Mouse (Mus musculus) heart, embryonic 11.5 days (tissue): ENCODE results near the gene Apoa1. TPM values are rescaled to one million over a fixed set of nuclear protein-coding genes. Genes with fewer than 3 reads are reported as not detected.

Source experiments
- ATAC-seq: fragments of 200-750 bp; cut with Nextera tagmentation; replicated peaks from 2 replicates; pipeline ENCODE4 v1.8.0; 2017; ENCODE audit warnings: moderate library complexity; ENCODE audit not compliant: insufficient number of reproducible peaks, low FRiP score, low TSS enrichment
- H3K27ac ChIP-seq: fragments of 300-500 bp; sonication (generic); 2 replicates; pipeline ENCODE4 v1.5.1; 2014; ENCODE audit warnings: mild to moderate bottlenecking, low read depth, low read length
- H3K27me3 ChIP-seq: fragments of 300-500 bp; sonication (generic); 2 replicates; pipeline ENCODE4 v1.6.1; 2014; ENCODE audit warnings: mild to moderate bottlenecking, low read length, mixed read lengths; ENCODE audit not compliant: control insufficient read depth, insufficient read depth
- H3K36me3 ChIP-seq: fragments of 300-500 bp; sonication (generic); 2 replicates; pipeline ENCODE4 v1.6.1; 2014; ENCODE audit warnings: mild to moderate bottlenecking, low read length, moderate library complexity, mixed read lengths; ENCODE audit not compliant: control insufficient read depth, insufficient read depth
- H3K4me1 ChIP-seq: fragments of 300-500 bp; sonication (generic); 2 replicates; pipeline ENCODE4 v1.6.1; 2014; ENCODE audit warnings: low read length; ENCODE audit not compliant: control insufficient read depth, insufficient read depth
- H3K4me2 ChIP-seq: fragments of 300-500 bp; sonication (generic); 2 replicates; pipeline ENCODE4 v1.6.1; 2014; ENCODE audit warnings: mild to moderate bottlenecking, moderate library complexity
- H3K4me3 ChIP-seq: fragments of 300-500 bp; sonication (generic); 2 replicates; pipeline ENCODE4 v1.5.1; 2014; ENCODE audit warnings: low read depth, low read length
- H3K9ac ChIP-seq: fragments of 300-500 bp; sonication (generic); 2 replicates; pipeline ENCODE4 v1.6.1; 2014; ENCODE audit warnings: mild to moderate bottlenecking, low read depth, low read length, moderate library complexity
- H3K9me3 ChIP-seq: fragments of 300-500 bp; sonication (generic); replicated peaks from 2 replicates; pipeline ENCODE4 v1.6.1; 2016; ENCODE audit warnings: low read length; ENCODE audit not compliant: control insufficient read depth
- WGBS: fragments of 180-500 bp; shearing (Covaris S2); extraction: QIAGEN DNeasy Blood & Tissue Kit; methylation state at CpG from one replicate; pipeline ENCODE4 v1.1.7; 2014; ENCODE audit not compliant: insufficient replicate concordance; 5-methylcytosine and 5-hydroxymethylcytosine counted together
- polyA plus RNA-seq: library from polyadenylated mRNA; unstranded; fragments of >200 nt; fragmentation: Nextera tagmentation; extraction: Ambion mirVana; gene quantifications from 2 replicates; pipeline ENCODE4 v1.2.1, GENCODE M21; 2014

Gene Apoa1
- polyA plus RNA-seq, 1 experiment from 2014 or later = 29.6 TPM

GRCm38 (mm10) chr9:46223090-46223489, 5.3 kb upstream of the Apoa1 start:
- no peaks in the 10 kb centered on the region for H3K9me3 ChIP-seq
- H3K4me1 ChIP-seq = no peaks in the 10 kb centered on the region
- 74% methylated on average over 6 of the region's 6 CpGs for WGBS
- H3K4me3 ChIP-seq = no peak overlapping the region
- ATAC-seq = no peak
- no peak overlapping the region for H3K9ac ChIP-seq
- no peak overlapping the region for H3K27ac ChIP-seq
- H3K36me3 ChIP-seq = peaks cover 13% of the 10 kb centered on the region
- no peak overlapping the region for H3K4me2 ChIP-seq
- no peaks in the 10 kb centered on the region for H3K27me3 ChIP-seq

GRCm38 (mm10) chr9:46224101-46224500, 4.3 kb upstream of the Apoa1 start:
- no peak overlapping the region for H3K4me2 ChIP-seq
- no peak for ATAC-seq
- WGBS = 81% methylated on average over 3 of the region's 3 CpGs

GRCm38 (mm10) chr9:46224945-46225660, 3.3 kb upstream of the Apoa1 start:
- 57% methylated on average over 5 of the region's 5 CpGs for WGBS
- no peak for ATAC-seq
- H3K4me2 ChIP-seq = no peak overlapping the region
- no peaks in the 10 kb centered on the region for H3K27me3 ChIP-seq
- H3K36me3 ChIP-seq = peaks cover 13% of the 10 kb centered on the region
- no peak overlapping the region for H3K9ac ChIP-seq
- no peak overlapping the region for H3K27ac ChIP-seq
- H3K4me1 ChIP-seq = peaks cover 2% of the 10 kb centered on the region; the same call in 1 of the 2 replicates
- H3K4me3 ChIP-seq = no peak overlapping the region
- no peaks in the 10 kb centered on the region for H3K9me3 ChIP-seq

More at GRCm38 (mm10) chr9:46224101-46224500, 4.3 kb upstream of the Apoa1 start:
- no peak overlapping the region for H3K4me3 ChIP-seq
- no peak overlapping the region for H3K27ac ChIP-seq
- H3K4me1 ChIP-seq = no peaks in the 10 kb centered on the region
- H3K9ac ChIP-seq = no peak overlapping the region
- no peaks in the 10 kb centered on the region for H3K9me3 ChIP-seq
- H3K27me3 ChIP-seq = no peaks in the 10 kb centered on the region
- peaks cover 13% of the 10 kb centered on the region for H3K36me3 ChIP-seq

GRCm38 (mm10) chr9:46227064-46227614, 1.2 kb upstream of the Apoa1 start:
- ATAC-seq = no peak
- WGBS = 58% methylated on average over 3 of the region's 3 CpGs
- Histone ChIP-seq H3K4me2 (no peak overlapping the region), H3K36me3 (no peaks in the 10 kb centered on the region), H3K9me3 (no peaks in the 10 kb centered on the region), H3K27me3 (peaks cover 5% of the 10 kb centered on the region; the same call in 1 of the 2 replicates), H3K27ac (no peak overlapping the region), H3K4me3 (no peak overlapping the region), H3K9ac (no peak overlapping the region), H3K4me1 (peaks cover 5% of the 10 kb centered on the region; the same call in 1 of the 2 replicates)

- H3K4me3 ChIP-seq = peak overlapping the region; percentile 51
- peaks cover 5% of the 10 kb centered on the region; the same call in 1 of the 2 replicates for H3K27me3 ChIP-seq
- H3K4me2 ChIP-seq = peak overlapping the region; percentile 93
- peaks cover 5% of the 10 kb centered on the region; the same call in 1 of the 2 replicates for H3K4me1 ChIP-seq
- no peaks in the 10 kb centered on the region for H3K9me3 ChIP-seq
- 14% methylated on average over 37 of the region's 37 CpGs for WGBS
- H3K9ac ChIP-seq = peak overlapping the region; percentile 74
- H3K36me3 ChIP-seq = no peaks in the 10 kb centered on the region
- no peak overlapping the region for H3K27ac ChIP-seq
- peak; percentile 58; the same call in 1 of the 2 replicates for ATAC-seq
Observed at GRCm38 (mm10) chr9:46229573-46230449, 1.4 kb downstream of the Apoa1 start.

GRCm38 (mm10) chr9:46230450-46230975, 2.1 kb downstream of the Apoa1 start:
- no peak for ATAC-seq
- H3K27ac ChIP-seq = no peak overlapping the region
- WGBS = 21% methylated on average over 13 of the region's 13 CpGs

GRCm38 (mm10) chr9:46235196-46235595, 6.8 kb downstream of the Apoa1 start:
- Histone ChIP-seq H3K4me2 (no peak overlapping the region), H3K9me3 (no peaks in the 10 kb centered on the region), H3K9ac (no peak overlapping the region), H3K36me3 (no peaks in the 10 kb centered on the region), H3K4me3 (no peak overlapping the region), H3K27me3 (peaks cover 5% of the 10 kb centered on the region; the same call in 1 of the 2 replicates), H3K4me1 (peaks cover 3% of the 10 kb centered on the region; the same call in 1 of the 2 replicates), H3K27ac (no peak overlapping the region)
- ATAC-seq = no peak
- WGBS = 83% methylated on average over 6 of the region's 6 CpGs

More at GRCm38 (mm10) chr9:46230450-46230975, 2.1 kb downstream of the Apoa1 start:
- H3K27me3 ChIP-seq = peaks cover 5% of the 10 kb centered on the region; the same call in 1 of the 2 replicates
- H3K4me3 ChIP-seq = peak overlapping the region; percentile 51
- H3K9me3 ChIP-seq = no peaks in the 10 kb centered on the region
- peak overlapping the region; percentile 74 for H3K9ac ChIP-seq
- H3K36me3 ChIP-seq = no peaks in the 10 kb centered on the region
- H3K4me2 ChIP-seq = peak overlapping the region; percentile 93
- peaks cover 5% of the 10 kb centered on the region; the same call in 1 of the 2 replicates for H3K4me1 ChIP-seq

GRCm38 (mm10) chr9:46235596-46235648, 7.0 kb downstream of the Apoa1 start, which contains the start of gene Apoc3:
Gene Apoc3 (minus strand): TSS chr9:46235636.
- Histone ChIP-seq H3K27ac (no peak within 1 kb of the TSS), H3K9ac (no peak within 1 kb of the TSS), H3K4me2 (no peak within 1 kb of the TSS), H3K4me3 (no peak within 1 kb of the TSS), H3K27me3 (peaks cover 5% of the 10 kb centered on the region; the same call in 1 of the 2 replicates), H3K36me3 (no peaks in the 10 kb centered on the region), H3K9me3 (no peaks in the 10 kb centered on the region), H3K4me1 (peaks cover 1% of the 10 kb centered on the region; the same call in 1 of the 2 replicates)
- ATAC-seq = no peak
